Mouse (Mus musculus) cortical plate, adult 2 months (tissue): ENCODE measurements around the gene Lhfpl5.

Source experiments
- CTCF ChIP-seq: fragments of 200-500 bp; IDR thresholded peaks from 2 replicates; pipeline ENCODE4 v1.5.1; 2011; ENCODE audit warnings: mild to moderate bottlenecking, control low read depth, low read length; ENCODE audit not compliant: insufficient read depth; ENCODE audit errors: extremely low read depth
- POLR2A ChIP-seq: fragments of 200-500 bp; IDR thresholded peaks from 2 replicates; pipeline ENCODE4 v1.6.1; 2011; ENCODE audit warnings: mild to moderate bottlenecking, low read length, control low read depth; ENCODE audit not compliant: insufficient read depth; ENCODE audit errors: extremely low read depth

DNA sequence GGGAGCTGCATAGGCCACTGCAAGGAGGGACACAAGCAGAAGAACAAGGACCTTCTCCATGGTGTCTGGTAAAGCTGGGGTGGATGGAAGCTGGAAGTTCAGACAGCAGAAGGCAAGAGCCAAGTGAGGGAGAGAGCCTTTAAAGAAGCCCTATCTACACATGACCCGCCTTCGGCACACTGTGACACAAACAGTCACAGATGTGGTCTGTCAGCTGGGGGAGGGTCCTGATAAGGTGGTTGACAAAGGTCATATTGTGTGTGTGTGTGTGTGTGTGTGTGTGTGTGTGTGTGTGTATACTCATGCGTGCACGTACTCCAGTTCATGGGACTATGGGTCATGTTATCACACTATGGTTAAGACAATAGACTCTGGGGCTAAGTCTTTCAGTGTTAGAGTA is 14.8 kb upstream of the Lhfpl5 start, which contains the start of gene Clps:
- TF ChIP-seq CTCF: no peak
- TF ChIP-seq POLR2A: no peak
